Mouse (Mus musculus) common myeloid progenitor, adult 5-6 weeks (primary cell): ENCODE data around the gene Msmp. TPM values are rescaled to one million over a fixed set of nuclear protein-coding genes. Genes with fewer than 3 reads are reported as not detected.
"Not testable (repeated sequence)": the region's sequence is repeated elsewhere in the genome, so short reads cannot be mapped to it uniquely, and the experiment has no call there.

Experiments
- ATAC-seq: replicated peaks from 2 replicates; pipeline ENCODE4 v1.8.0; 2016; ENCODE audit warnings: low read depth, mild to moderate bottlenecking, moderate TSS enrichment, inconsistent platforms; ENCODE audit not compliant: poor library complexity, severe bottlenecking
- total RNA-seq: library from RNA; stranded (forward); fragments of 200-1000, 187-1606 nt; gene quantifications from 2 replicates; pipeline ENCODE4 v1.2.3, GENCODE M21; 2017

Gene Msmp
- total RNA-seq, 1 experiment from 2014 or later = not detected

DNA sequence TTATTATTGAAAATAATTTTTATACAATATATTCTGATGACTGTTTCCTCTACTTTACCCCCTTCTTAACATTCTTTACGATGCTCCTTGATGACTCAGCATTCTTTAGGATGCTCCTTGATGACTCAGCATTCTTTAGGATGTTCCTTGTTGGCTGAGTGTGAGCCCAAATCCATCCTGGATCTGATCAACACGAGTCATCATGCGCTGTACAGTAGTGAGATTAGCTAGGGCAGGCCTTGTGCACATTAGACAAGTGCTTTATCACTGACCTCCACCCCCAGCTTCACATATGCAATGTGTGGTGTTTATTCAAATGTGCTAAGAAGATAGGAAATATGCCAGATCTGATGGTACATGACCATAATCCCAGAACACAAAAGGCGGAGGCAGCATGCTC is 13.9 kb upstream of the Msmp start:
- ATAC-seq = peak; percentile 45; the same call in 1 of the 2 replicates

GRCm38 (mm10) chr4:43596597-43596996 is 12.3 kb upstream of the Msmp start:
- ATAC-seq = not testable (repeated sequence)

- peak; percentile 51 for ATAC-seq
Observed at GRCm38 (mm10) chr4:43593453-43593852, 9.2 kb upstream of the Msmp start.

DNA sequence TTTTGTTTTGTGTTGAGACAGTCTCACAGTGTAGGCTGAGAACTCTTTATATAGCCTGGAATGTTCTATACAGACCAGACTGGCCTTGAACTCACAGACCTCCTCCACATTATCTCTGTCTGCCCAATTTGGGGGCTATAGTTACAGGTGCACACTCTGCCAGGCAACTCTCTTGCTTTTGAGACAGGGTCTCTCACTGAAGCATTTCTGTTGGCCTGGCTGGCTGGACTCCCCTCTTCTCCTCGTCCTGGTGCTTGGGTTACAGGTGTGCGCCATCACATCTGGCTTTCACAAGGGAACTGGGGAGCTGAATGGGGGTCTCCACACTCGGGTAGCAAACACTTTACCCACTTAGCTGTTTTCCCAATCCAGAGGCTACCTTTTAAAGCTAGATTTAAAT is 7.7 kb upstream of the Msmp start:
- ATAC-seq = no peak

DNA sequence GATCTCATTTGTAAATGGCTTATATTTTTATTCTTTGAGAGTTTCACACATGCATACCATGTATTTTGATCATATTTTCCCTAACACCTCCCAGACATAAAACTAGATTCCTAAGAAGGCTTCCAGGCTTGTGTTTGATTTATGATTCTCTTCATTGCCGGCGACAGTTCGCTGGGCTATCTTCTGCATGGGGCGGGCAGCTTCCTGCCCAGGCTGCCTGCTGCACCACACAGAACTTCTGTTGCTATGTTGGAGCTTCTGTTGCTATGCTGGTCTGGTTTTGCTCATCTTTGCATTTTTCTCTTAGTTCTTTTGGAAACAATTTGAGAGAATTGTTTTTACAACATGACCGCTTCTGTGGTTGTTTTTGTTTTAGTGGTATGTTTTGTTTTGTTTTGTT is 7.2 kb upstream of the Msmp start:
- ATAC-seq = peak; percentile 75

- ATAC-seq = peak; percentile 44; the same call in 1 of the 2 replicates
Observed at GRCm38 (mm10) chr4:43587681-43588080, 3.4 kb upstream of the Msmp start.

GRCm38 (mm10) chr4:43586411-43586810 is 2.1 kb upstream of the Msmp start:
- 0 out of 2 replicates have a peak, but pooled peaks have one; percentile 16 for ATAC-seq

DNA sequence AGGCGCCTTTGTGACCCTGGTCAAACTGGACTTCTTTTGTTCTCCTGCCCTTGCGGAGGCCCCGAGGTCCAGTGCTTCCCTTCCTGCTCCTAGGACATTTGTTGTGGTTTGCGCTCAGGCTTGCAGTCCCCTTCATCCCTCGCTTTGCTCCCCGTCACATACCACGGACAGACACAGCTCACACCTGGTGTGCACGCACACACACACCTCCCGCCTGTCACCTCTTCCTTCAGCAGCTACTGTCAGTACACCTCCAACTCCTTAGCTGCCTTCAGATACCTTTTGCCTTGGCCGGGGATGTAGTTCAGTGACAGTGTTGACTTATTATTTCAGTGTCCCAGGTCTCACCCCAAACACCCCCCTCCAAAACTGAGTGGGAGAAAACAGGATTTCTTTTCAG is 1.4 kb upstream of the Msmp start:
- ATAC-seq = no peak

DNA sequence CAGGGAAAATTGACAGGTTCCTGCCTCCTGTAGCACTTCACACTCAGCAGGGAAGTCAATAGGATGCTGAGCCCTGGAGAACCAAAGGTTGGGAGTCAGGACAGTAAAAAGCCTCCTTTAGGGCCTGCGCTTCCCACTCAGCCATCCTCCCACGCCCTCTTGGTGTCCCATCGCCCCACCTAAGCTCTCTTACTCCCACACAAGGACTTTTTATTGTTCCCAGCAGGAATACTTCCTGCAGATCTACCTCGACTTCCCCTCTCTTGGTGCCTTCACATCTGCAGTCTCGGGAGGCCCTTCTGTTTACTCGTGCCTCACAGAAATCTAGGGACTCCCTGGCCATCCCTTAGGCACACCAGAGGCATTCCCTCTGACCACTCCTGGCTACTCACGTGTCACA is 873 bp downstream of the Msmp start:
- no peak for ATAC-seq

DNA sequence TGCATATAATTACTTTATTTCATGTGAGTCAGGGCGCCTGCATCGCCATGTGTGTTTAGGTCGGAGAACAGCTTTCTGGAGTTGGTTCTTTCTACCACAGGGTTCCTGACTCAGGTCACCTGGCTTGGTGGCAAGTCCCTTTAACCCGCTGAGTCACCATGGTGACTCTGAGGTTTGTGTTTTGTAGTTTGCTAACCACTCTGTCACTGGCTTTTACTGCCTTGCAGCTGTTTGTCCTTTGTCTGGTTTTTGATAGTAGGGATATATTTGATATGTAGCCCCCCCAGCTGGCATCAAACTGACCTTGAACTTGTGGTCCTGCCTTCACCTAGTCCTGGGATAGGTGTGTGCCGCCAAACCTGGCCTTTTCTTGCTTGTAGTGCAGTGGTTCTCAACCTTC is 2.1 kb downstream of the Msmp start:
- no peak for ATAC-seq

- ATAC-seq = no peak
Observed at GRCm38 (mm10) chr4:43581381-43581780, 2.9 kb downstream of the Msmp start.

DNA sequence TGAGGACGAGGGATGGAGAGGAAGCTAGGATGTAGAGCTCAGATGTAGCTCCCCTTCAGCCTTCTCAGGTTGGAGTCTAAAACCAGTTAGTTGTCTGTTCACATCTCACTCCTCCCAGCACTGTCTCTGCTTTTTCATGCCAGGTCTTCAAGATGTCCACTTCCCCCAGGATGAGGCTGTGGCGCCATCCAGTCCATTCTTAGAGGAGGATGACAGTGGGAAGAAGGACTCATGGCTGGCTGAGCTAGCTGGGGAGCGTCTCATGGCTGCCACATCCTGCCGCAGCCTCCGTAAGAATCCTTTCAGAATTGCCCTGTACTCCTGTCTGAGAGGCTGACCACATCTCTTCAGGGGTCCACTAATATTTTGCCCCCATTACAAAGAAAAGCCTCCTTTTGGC is 3.6 kb downstream of the Msmp start:
- no peak for ATAC-seq

DNA sequence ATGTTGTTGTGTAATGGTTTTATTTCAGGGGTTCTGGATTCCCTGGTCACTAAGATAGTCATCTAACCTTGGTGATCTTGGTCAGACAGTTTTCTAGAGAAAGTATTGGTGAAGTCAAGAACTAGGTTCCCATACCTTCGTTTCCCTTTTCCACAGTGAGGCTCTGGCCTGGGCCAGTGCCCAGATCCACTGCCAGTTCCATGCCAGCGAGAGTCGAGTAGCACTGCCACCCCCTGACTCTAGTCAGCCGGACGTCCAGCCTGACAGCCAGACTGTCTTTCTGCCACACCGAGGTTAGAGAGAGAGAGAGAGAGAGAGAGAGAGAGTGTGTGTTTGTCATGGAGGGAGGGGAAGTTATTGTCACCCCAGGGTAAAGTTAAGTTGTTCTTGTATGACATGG is 4.6 kb downstream of the Msmp start:
- ATAC-seq = no peak

- peak; percentile 6; the same call in 1 of the 2 replicates for ATAC-seq
Observed at GRCm38 (mm10) chr4:43579256-43579655, 5.0 kb downstream of the Msmp start.

- ATAC-seq = peak; percentile 89
Observed at GRCm38 (mm10) chr4:43578376-43579204, 5.7 kb downstream of the Msmp start, which contains the start of the genes Rgp1 and Gba2. Gene Rgp1, plus strand, starts transcription at chr4:43578715. Gene Gba2, minus strand, starts transcription at chr4:43578873.

DNA sequence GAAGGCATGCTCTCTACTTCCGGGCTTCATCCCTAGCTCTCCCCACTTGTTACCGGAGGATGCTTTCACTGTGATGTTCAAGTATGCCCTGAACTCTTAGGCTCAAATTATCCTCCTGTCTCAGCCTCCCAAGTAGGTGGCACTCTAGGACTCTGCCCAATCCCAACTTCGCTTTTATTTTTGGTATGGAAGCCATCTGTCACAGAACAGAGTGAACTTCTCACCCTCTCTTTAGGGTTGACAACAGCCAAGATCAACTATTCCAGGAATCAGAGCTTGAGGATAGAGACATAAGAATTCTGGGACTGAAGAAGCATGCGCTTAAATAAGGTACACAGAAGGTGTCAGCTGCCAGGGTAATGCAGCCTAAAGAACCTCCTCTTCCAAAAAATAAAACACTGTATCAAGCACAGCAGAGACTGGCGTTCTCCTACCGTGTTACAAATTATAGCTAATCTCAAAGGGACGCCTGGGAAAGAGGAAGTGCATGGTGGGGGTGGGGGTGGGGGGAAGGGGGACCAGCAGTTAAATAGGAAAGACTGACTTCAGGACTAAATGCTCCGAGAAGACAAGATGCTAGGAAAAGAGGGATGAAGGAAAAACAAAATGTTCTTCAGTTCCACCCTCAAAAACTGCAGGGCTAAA is 6.9 kb downstream of the Msmp start:
- no peak for ATAC-seq

GRCm38 (mm10) chr4:43575356-43575755 is 8.9 kb downstream of the Msmp start:
- ATAC-seq = no peak

- no peak for ATAC-seq
Observed at GRCm38 (mm10) chr4:43573561-43573960, 10.7 kb downstream of the Msmp start.

- ATAC-seq = no peak
Observed at GRCm38 (mm10) chr4:43571395-43572045, 12.8 kb downstream of the Msmp start.

DNA sequence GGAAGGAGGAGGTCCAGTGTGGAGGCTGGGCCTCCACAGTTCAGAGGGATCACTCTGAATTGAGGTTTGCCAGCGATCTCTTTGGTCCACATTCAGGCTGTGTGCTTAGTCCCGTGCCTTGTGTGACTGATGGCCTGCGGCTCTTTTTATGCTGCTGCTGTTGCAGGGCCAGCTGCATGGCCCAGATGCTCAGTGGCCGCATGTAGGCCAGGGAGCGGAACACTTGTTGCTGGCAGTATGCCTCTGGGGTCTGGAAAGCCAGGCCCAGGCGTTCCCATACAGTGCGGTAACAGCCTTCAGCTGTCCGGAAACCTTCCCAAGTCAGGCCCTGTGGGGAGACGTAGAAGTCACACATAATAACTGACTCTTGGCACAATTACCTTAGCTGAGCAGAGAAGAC is 17.2 kb downstream of the Msmp start:
- ATAC-seq = no peak

- no peak for ATAC-seq
Observed at GRCm38 (mm10) chr4:43564231-43564630, 20.1 kb downstream of the Msmp start.
